Mouse (Mus musculus) hindbrain, embryonic 10.5 days (tissue): ENCODE measurements around the gene Olfr1310. TPM values are rescaled to one million over a fixed set of nuclear protein-coding genes. Genes with fewer than 3 reads are reported as not detected.
"Not testable (repeated sequence)": the region's sequence is repeated elsewhere in the genome, so short reads cannot be mapped to it uniquely, and the experiment has no call there.

ENCODE experiments used
- DNase-seq: peaks from one replicate; pipeline ENCODE4 v3.0.0-alpha.2; 2017; ENCODE audit warnings: low spot score
- H3K27ac ChIP-seq: fragments of 300-500 bp; sonication (generic); 2 replicates; pipeline ENCODE4 v1.5.1; 2016; ENCODE audit warnings: mild to moderate bottlenecking, moderate library complexity
- H3K27me3 ChIP-seq: fragments of 300-500 bp; sonication (generic); 2 replicates; pipeline ENCODE4 v1.6.1; 2016; ENCODE audit warnings: mild to moderate bottlenecking; ENCODE audit not compliant: poor library complexity, insufficient read depth, severe bottlenecking
- H3K36me3 ChIP-seq: fragments of 300-500 bp; sonication (generic); 2 replicates; pipeline ENCODE4 v1.6.1; 2016; ENCODE audit warnings: mild to moderate bottlenecking, moderate library complexity
- H3K4me1 ChIP-seq: fragments of 300-500 bp; sonication (generic); replicated peaks from 2 replicates; pipeline ENCODE4 v1.6.1; 2016; ENCODE audit warnings: mild to moderate bottlenecking
- H3K4me3 ChIP-seq: fragments of 300-500 bp; sonication (generic); 2 replicates; pipeline ENCODE4 v1.5.1; 2016; ENCODE audit warnings: mild to moderate bottlenecking, moderate library complexity
- H3K9me3 ChIP-seq: fragments of 300-500 bp; sonication (generic); 2 replicates; pipeline ENCODE4 v1.6.1; 2016; ENCODE audit warnings: mild to moderate bottlenecking, moderate library complexity
- WGBS: fragments of 180-500 bp; shearing (Covaris S2); methylation state at CpG from one replicate; pipeline ENCODE4 v1.1.7; 2016; 5-methylcytosine and 5-hydroxymethylcytosine counted together
- polyA plus RNA-seq: library from polyadenylated mRNA; unstranded; fragments of >200 nt; fragmentation: Nextera tagmentation; extraction: Ambion mirVana; gene quantifications from 2 replicates; pipeline ENCODE4 v1.2.1, GENCODE M21; 2016

Gene Olfr1310
- not detected in 2 replicates for polyA plus RNA-seq

- no peak for DNase-seq
- no peak within 1 kb of the TSS for H3K27ac ChIP-seq
- H3K4me3 ChIP-seq, result no peak within 1 kb of the TSS
- no peaks in the 10 kb centered on the region for H3K36me3 ChIP-seq
- no peaks in the 10 kb centered on the region for H3K27me3 ChIP-seq
- no peaks in the 10 kb centered on the region for H3K9me3 ChIP-seq
- no peaks in the 10 kb centered on the region for H3K4me1 ChIP-seq
These were observed at the start of gene Olfr1310 for GRCm38 (mm10) chr2:112012608-112013007. Gene Olfr1310 (minus strand): TSS chr2:112012708.

GRCm38 (mm10) chr2:112050138-112050537, 37.6 kb upstream of the Olfr1310 start, which contains the start of gene Olfr1312:
Gene Olfr1312 (minus strand): TSS chr2:112050238.
- DNase-seq, result no peak
- Histone ChIP-seq H3K9me3 (no peaks in the 10 kb centered on the region), H3K36me3 (no peaks in the 10 kb centered on the region), H3K27ac (no peak within 1 kb of the TSS), H3K27me3 (no peaks in the 10 kb centered on the region), H3K4me3 (no peak within 1 kb of the TSS), H3K4me1 (no peaks in the 10 kb centered on the region)
- 43% methylated on average over 1 of the region's 1 CpGs for WGBS

- H3K9me3 ChIP-seq, H3K27me3 ChIP-seq, H3K4me3 ChIP-seq, DNase-seq, H3K36me3 ChIP-seq, H3K27ac ChIP-seq, H3K4me1 ChIP-seq: not testable (repeated sequence)
- WGBS, result 53% methylated on average over 6 of the region's 6 CpGs
These were observed 14.5 kb upstream of the Olfr1310 start for GRCm38 (mm10) chr2:112026971-112027370.

- 90% methylated on average over 2 of the region's 2 CpGs for WGBS
- H3K27ac ChIP-seq, result no peak within 1 kb of the TSS
- no peak within 1 kb of the TSS for H3K4me3 ChIP-seq
- no peaks in the 10 kb centered on the region for H3K36me3 ChIP-seq
- DNase-seq, result no peak
- H3K9me3 ChIP-seq, result no peaks in the 10 kb centered on the region
- no peaks in the 10 kb centered on the region for H3K27me3 ChIP-seq
- H3K4me1 ChIP-seq, result no peaks in the 10 kb centered on the region
These were observed 11.8 kb upstream of the Olfr1310 start, which contains the start of gene Olfr1311 for GRCm38 (mm10) chr2:112024312-112024711. Gene Olfr1311 (minus strand): TSS chr2:112024412.

- WGBS, result 87% methylated on average over 3 of the region's 3 CpGs
- no peaks in the 10 kb centered on the region for H3K4me1 ChIP-seq
- no peaks in the 10 kb centered on the region for H3K36me3 ChIP-seq
- H3K4me3 ChIP-seq, result no peak overlapping the region
- no peaks in the 10 kb centered on the region for H3K9me3 ChIP-seq
- no peaks in the 10 kb centered on the region for H3K27me3 ChIP-seq
- DNase-seq, result no peak
- H3K27ac ChIP-seq, result no peak overlapping the region
These were observed 2.4 kb upstream of the Olfr1310 start for GRCm38 (mm10) chr2:112014900-112015299.

GRCm38 (mm10) chr2:111990181-111990580, 22.3 kb downstream of the Olfr1310 start, which contains the start of gene Olfr1309:
Gene Olfr1309 (minus strand): TSS chr2:111990281.
- Histone ChIP-seq H3K36me3 (no peaks in the 10 kb centered on the region), H3K27ac (no peak within 1 kb of the TSS), H3K9me3 (no peaks in the 10 kb centered on the region), H3K27me3 (no peaks in the 10 kb centered on the region), H3K4me3 (no peak within 1 kb of the TSS), H3K4me1 (no peaks in the 10 kb centered on the region)
- DNase-seq, result no peak
- 74% methylated on average over 1 of the region's 1 CpGs for WGBS

- no peaks in the 10 kb centered on the region for H3K36me3 ChIP-seq
- no peaks in the 10 kb centered on the region for H3K4me1 ChIP-seq
- DNase-seq, result no peak
- no peaks in the 10 kb centered on the region for H3K27me3 ChIP-seq
- WGBS, result 55% methylated on average over 1 of the region's 1 CpGs
- no peaks in the 10 kb centered on the region for H3K9me3 ChIP-seq
- no peak within 1 kb of the TSS for H3K4me3 ChIP-seq
- H3K27ac ChIP-seq, result no peak within 1 kb of the TSS
These were observed 47.7 kb downstream of the Olfr1310 start, which contains the start of gene Olfr1308 for GRCm38 (mm10) chr2:111964844-111965243. Gene Olfr1308 (minus strand): TSS chr2:111964944.

Other genes starting within 250 kb of the Olfr1310 start
- gene Olfr1302, start 235.3 kb downstream of the Olfr1310 start, polyA plus RNA-seq, result not detected in 2 replicates
- not detected in 2 replicates for gene Olfr1303, start 192.4 kb downstream of the Olfr1310 start, polyA plus RNA-seq
- gene Olfr1305, start 135.6 kb downstream of the Olfr1310 start, polyA plus RNA-seq, result not detected in 2 replicates
- gene Olfr1306, start 96.4 kb downstream of the Olfr1310 start, polyA plus RNA-seq, result not detected in 2 replicates
- not detected in 2 replicates for gene Olfr1307, start 63.3 kb downstream of the Olfr1310 start, polyA plus RNA-seq
- not detected in 2 replicates for gene Olfr1308, start 47.8 kb downstream of the Olfr1310 start, polyA plus RNA-seq
- gene Olfr1309, start 22.4 kb downstream of the Olfr1310 start, polyA plus RNA-seq, result not detected in 2 replicates
- gene Olfr1311, start 11.7 kb upstream of the Olfr1310 start, polyA plus RNA-seq, result not detected in 2 replicates
- gene Olfr1312, start 37.5 kb upstream of the Olfr1310 start, polyA plus RNA-seq, result not detected in 2 replicates
- not detected in 2 replicates for gene Olfr1313, start 65.1 kb upstream of the Olfr1310 start, polyA plus RNA-seq
- not detected in 2 replicates for gene Olfr1314, start 84.1 kb upstream of the Olfr1310 start, polyA plus RNA-seq
- not detected in 2 replicates for gene Olfr1315-ps1, start 102.7 kb upstream of the Olfr1310 start, polyA plus RNA-seq
- gene Olfr1316, start 122.3 kb upstream of the Olfr1310 start, polyA plus RNA-seq, result not detected in 2 replicates
- gene Olfr1317, start 127.6 kb upstream of the Olfr1310 start, polyA plus RNA-seq, result not detected in 2 replicates
- gene Olfr1318, start 141.5 kb upstream of the Olfr1310 start, polyA plus RNA-seq, result not detected in 2 replicates
- gene Lpcat4, start 226.8 kb upstream of the Olfr1310 start, polyA plus RNA-seq, result 13.3 and 14.8 TPM in 2 replicates
- gene Nutm1, start 246.6 kb upstream of the Olfr1310 start, polyA plus RNA-seq, result not detected in 2 replicates
- 178 and 208 TPM in 2 replicates for gene Nop10, start 249.2 kb upstream of the Olfr1310 start, polyA plus RNA-seq